Mouse (Mus musculus) kidney, adult 10 weeks (tissue): ENCODE measurements around the gene Acox2. TPM values are rescaled to one million over a fixed set of nuclear protein-coding genes. Genes with fewer than 3 reads are reported as not detected.

Experiments used
- polyA plus RNA-seq: library from polyadenylated mRNA; stranded (reverse); fragments of 350-450 nt; fragmentation: Illumina TruSeq; extraction: RNeasy Lipid Tissue Mini Kit (QIAGEN cat#74804); gene quantifications from one replicate; pipeline ENCODE4 v1.2.3, GENCODE M21; 2014; ENCODE audit warnings: low read depth, low replicate concordance

Acox2 gene
- 61.4 TPM for polyA plus RNA-seq

DNA sequence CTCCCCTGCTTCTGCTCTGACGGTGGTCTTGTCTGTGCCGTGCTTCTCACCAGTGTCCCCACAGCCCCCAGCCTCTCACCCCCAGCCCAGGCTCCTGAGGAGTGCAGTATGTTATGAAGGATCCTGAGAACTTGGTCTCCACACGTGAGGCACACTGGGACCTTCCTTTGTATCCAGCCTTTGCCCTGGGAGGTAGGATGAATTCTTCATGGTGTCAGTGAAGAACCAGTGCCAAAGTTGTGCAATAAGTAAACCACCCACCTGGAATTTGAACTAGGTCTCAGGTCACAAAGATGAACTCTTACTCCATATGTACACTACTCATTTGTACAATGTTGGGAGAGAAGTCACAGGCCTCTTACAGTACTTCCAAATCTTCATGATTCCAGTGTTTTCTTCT is at the start of gene Acox2:
TSS of gene Acox2 (minus strand) at position 188 of the 400 bp plus-strand sequence.

GRCm38 (mm10) chr14:8213803-8214224 is 45.3 kb downstream of the Acox2 start, which contains the start of gene Kctd6:
Kctd6 (plus strand) TSS chr14:8214140.

Other genes with a start within 250 kb of the Acox2 start
- gene Rpp14, start 179.0 kb downstream of the Acox2 start, polyA plus RNA-seq: 44.4 TPM
- 51.1 TPM for gene Pxk, start 161.1 kb downstream of the Acox2 start, polyA plus RNA-seq
- 353 TPM for gene Pdhb, start 86.3 kb downstream of the Acox2 start, polyA plus RNA-seq
- gene Kctd6, start 45.2 kb downstream of the Acox2 start, polyA plus RNA-seq: 42.9 TPM
- 153 TPM for gene Fam107a, start 58.7 kb upstream of the Acox2 start, polyA plus RNA-seq
- gene Oit1, start 119.4 kb upstream of the Acox2 start, polyA plus RNA-seq: 0.36 TPM